ENCODE assay signal across 32 mouse cellular contexts in the genomic region with DNA sequence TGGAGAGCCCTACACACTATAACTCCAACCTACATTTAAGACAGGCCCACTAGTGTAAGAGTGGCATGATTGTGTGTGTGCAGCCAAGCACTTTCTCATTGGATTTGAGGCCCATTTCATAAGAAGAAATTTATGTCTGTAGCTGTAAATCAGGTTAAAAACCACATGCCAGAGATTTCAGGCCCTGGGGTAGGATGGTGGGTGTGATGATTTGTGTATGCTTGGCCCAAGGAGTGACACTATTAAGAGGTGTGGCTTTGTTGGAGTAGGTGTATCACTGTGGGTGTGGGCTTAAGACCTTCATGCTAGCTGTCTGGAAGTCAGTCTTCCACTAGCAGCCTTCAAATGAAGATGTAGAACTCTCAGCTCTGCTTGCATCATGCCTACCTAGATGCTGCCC.
"Had no signal": no experiment of that assay in that cellular context is flagged by ENCODE, and none has a peak within 500 bp of the region (broad histone marks: within the 10 kb centered on the region; RNA-seq: fewer than 3 reads in every experiment).

No protein-coding gene starts in this region.

- H3K4me2 ChIP-seq: limb, embryonic 12.5 days; limb, embryonic 13.5 days; limb, embryonic 15.5 days; liver, embryonic 11.5 days; liver, embryonic 12.5 days; liver, embryonic 13.5 days; liver, embryonic 15.5 days; lung, embryonic 14.5 days; lung, embryonic 15.5 days; midbrain, embryonic 12.5 days; midbrain, embryonic 13.5 days; neural tube, embryonic 12.5 days; neural tube, embryonic 13.5 days had no signal

- H3K9me3 ChIP-seq: limb, embryonic 10.5 days; limb, embryonic 12.5 days; limb, embryonic 13.5 days; limb, embryonic 15.5 days; liver, embryonic 12.5 days; liver, embryonic 13.5 days; liver, embryonic 15.5 days; lung, embryonic 15.5 days; megakaryocyte, embryonic 14.5 days; midbrain, embryonic 10.5 days; midbrain, embryonic 12.5 days; midbrain, embryonic 13.5 days; neural tube, embryonic 12.5 days; neural tube, embryonic 13.5 days had no signal

- H3K4me1 ChIP-seq: limb, embryonic 10.5 days; limb, embryonic 12.5 days; limb, embryonic 13.5 days; limb, embryonic 15.5 days; liver, embryonic 12.5 days; liver, embryonic 13.5 days; liver, embryonic 15.5 days; midbrain, embryonic 10.5 days; midbrain, embryonic 12.5 days; midbrain, embryonic 13.5 days; neural tube, embryonic 12.5 days; neural tube, embryonic 13.5 days had no signal

- H3K36me3 ChIP-seq: limb, embryonic 10.5 days; limb, embryonic 12.5 days; limb, embryonic 13.5 days; limb, embryonic 15.5 days; liver, embryonic 12.5 days; liver, embryonic 13.5 days; liver, embryonic 15.5 days; lung, embryonic 15.5 days; midbrain, embryonic 10.5 days; midbrain, embryonic 12.5 days; midbrain, embryonic 13.5 days; neural tube, embryonic 12.5 days; neural tube, embryonic 13.5 days had no signal

- DNase-seq: left cerebral cortex, postnatal 4 days; liver; liver, embryonic 13.5 days; liver, postnatal 0 days; lung, adult 18-20 months; lung, adult 2 months; lung, embryonic 14.5 days; lung, postnatal 10 days; lung, postnatal 14 days; lung, postnatal 36 days; lung, postnatal 4 days; midbrain, embryonic 14.5 days had no signal

- ATAC-seq: liver, embryonic 12.5 days; liver, postnatal 0 days; lung, postnatal 0 days; midbrain, embryonic 13.5 days; midbrain, embryonic 16.5 days had no signal

- H3K27me3 ChIP-seq: limb, embryonic 12.5 days; limb, embryonic 13.5 days; limb, embryonic 15.5 days; liver, embryonic 12.5 days; liver, embryonic 13.5 days; liver, embryonic 15.5 days; lung, embryonic 15.5 days; midbrain, embryonic 12.5 days; midbrain, embryonic 13.5 days; neural tube, embryonic 12.5 days; neural tube, embryonic 13.5 days had no signal

- H3K9ac ChIP-seq: limb, embryonic 12.5 days; limb, embryonic 13.5 days; limb, embryonic 15.5 days; liver, embryonic 12.5 days; liver, embryonic 13.5 days; liver, embryonic 14.5 days; liver, embryonic 15.5 days; liver, postnatal 0 days; lung, embryonic 14.5 days; lung, embryonic 15.5 days; midbrain, embryonic 12.5 days; midbrain, embryonic 13.5 days; neural tube, embryonic 12.5 days; neural tube, embryonic 13.5 days had no signal

- H3K27ac ChIP-seq: left cerebral cortex, adult 2 months; limb, embryonic 10.5 days; limb, embryonic 12.5 days; limb, embryonic 13.5 days; limb, embryonic 15.5 days; liver, embryonic 12.5 days; liver, embryonic 13.5 days; liver, embryonic 14.5 days; liver, embryonic 15.5 days; lung, embryonic 15.5 days; macrophage; midbrain, embryonic 10.5 days; midbrain, embryonic 12.5 days; midbrain, embryonic 13.5 days; neural tube, embryonic 12.5 days; neural tube, embryonic 13.5 days had no signal

- H3K4me3 ChIP-seq: left cerebral cortex, adult 2 months; limb, embryonic 10.5 days; limb, embryonic 12.5 days; limb, embryonic 13.5 days; limb, embryonic 15.5 days; liver, embryonic 12.5 days; liver, embryonic 13.5 days; liver, embryonic 15.5 days; lung, embryonic 15.5 days; megakaryocyte, embryonic 14.5 days; midbrain, embryonic 10.5 days; midbrain, embryonic 12.5 days; midbrain, embryonic 13.5 days; myocyte; neural tube, embryonic 12.5 days; neural tube, embryonic 13.5 days had no signal
